Mouse (Mus musculus): Measurements from ENCODE around the gene Tbc1d5. TPM values are rescaled to one million over a fixed set of nuclear protein-coding genes. Genes with fewer than 3 reads are reported as not detected.

Tbc1d5 gene
- polyA plus RNA-seq, 1 experiment = 6.7 TPM

GRCm38 (mm10) chr17:50853220-50853619 is 325.9 kb downstream of the Tbc1d5 start:
- TF ChIP-seq MAX (IDR thresholded peaks at IDR 0.05) (no peak), FOSL1 (IDR thresholded peaks at IDR 0.05; ENCODE audit: insufficient read depth, low read length, poor library complexity, severe bottlenecking) (no peak), CEBPB (IDR thresholded peaks at IDR 0.05; ENCODE audit: low read depth) (no peak), MYOD1 (IDR thresholded peaks at IDR 0.05; ENCODE audit: control insufficient read depth, insufficient read length, low read depth) (no peak), USF1 (IDR thresholded peaks at IDR 0.05; ENCODE audit: low read depth) (no peak), MYOG (IDR thresholded peaks at IDR 0.05; ENCODE audit: control insufficient read depth, extremely low read depth, insufficient read length) (no peak), CTCF (IDR thresholded peaks at IDR 0.05; ENCODE audit: control insufficient read depth, insufficient read depth, insufficient read length) (no peak)

DNA sequence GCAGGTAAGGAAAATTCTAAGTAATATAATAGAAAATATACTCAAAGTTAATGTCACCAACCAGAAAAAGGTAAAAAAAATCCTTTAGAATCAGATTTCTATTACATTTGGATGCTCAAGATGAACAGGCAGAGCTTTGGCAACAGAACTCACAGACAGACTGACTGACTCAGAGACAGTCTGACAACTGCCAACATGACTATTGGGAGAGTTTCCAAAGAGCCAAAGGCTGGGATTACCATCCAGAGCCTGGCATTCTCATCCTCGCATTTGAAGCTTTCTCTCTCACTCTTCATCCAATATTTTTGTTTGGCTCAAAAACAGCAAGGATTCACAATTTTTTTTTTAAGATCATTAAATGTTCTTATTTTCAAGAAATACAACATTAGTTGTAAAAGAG is 327.8 kb downstream of the Tbc1d5 start:
- H3K4me3 ChIP-seq (ENCODE audit: insufficient read depth, poor library complexity, severe bottlenecking) = no peak overlapping the region
- no peaks in the 10 kb centered on the region for H3K79me3 ChIP-seq (ENCODE audit: low read depth)
- no peaks in the 10 kb centered on the region for H3K36me3 ChIP-seq (ENCODE audit: control insufficient read depth, insufficient read depth)
- no peak for TF ChIP-seq CTCF (IDR thresholded peaks at IDR 0.05; ENCODE audit: control insufficient read depth, insufficient read depth, insufficient read length)
- TF ChIP-seq USF1 (IDR thresholded peaks at IDR 0.05; ENCODE audit: low read depth) = no peak
- no peak for TF ChIP-seq MAX (IDR thresholded peaks at IDR 0.05)
- no peak for TF ChIP-seq FOSL1 (IDR thresholded peaks at IDR 0.05; ENCODE audit: insufficient read depth, low read length, poor library complexity, severe bottlenecking)
- TF ChIP-seq MYOG (IDR thresholded peaks at IDR 0.05; ENCODE audit: control insufficient read depth, extremely low read depth, insufficient read length) = no peak
- TF ChIP-seq CEBPB (IDR thresholded peaks at IDR 0.05; ENCODE audit: low read depth) = no peak
- TF ChIP-seq MYOD1 (IDR thresholded peaks at IDR 0.05; ENCODE audit: control insufficient read depth, insufficient read length, low read depth) = no peak
- no peaks in the 10 kb centered on the region for H3K79me2 ChIP-seq (ENCODE audit: control insufficient read depth, insufficient read depth)
- H3K27me3 ChIP-seq (ENCODE audit: control insufficient read depth, insufficient read depth, insufficient read length) = no peaks in the 10 kb centered on the region
- H3ac ChIP-seq (ENCODE audit: control insufficient read depth, insufficient read length, low read depth) = no peak overlapping the region

More at GRCm38 (mm10) chr17:50853220-50853619, 325.9 kb downstream of the Tbc1d5 start:
- Histone ChIP-seq H3K79me2 (ENCODE audit: control insufficient read depth, insufficient read depth) (no peaks in the 10 kb centered on the region), H3K27me3 (ENCODE audit: control insufficient read depth, insufficient read depth, insufficient read length) (no peaks in the 10 kb centered on the region), H3K36me3 (ENCODE audit: control insufficient read depth, insufficient read depth) (no peaks in the 10 kb centered on the region), H3K79me3 (ENCODE audit: low read depth) (no peaks in the 10 kb centered on the region), H3K4me3 (ENCODE audit: insufficient read depth, poor library complexity, severe bottlenecking) (no peak overlapping the region), H3ac (ENCODE audit: control insufficient read depth, insufficient read length, low read depth) (no peak overlapping the region)

DNA sequence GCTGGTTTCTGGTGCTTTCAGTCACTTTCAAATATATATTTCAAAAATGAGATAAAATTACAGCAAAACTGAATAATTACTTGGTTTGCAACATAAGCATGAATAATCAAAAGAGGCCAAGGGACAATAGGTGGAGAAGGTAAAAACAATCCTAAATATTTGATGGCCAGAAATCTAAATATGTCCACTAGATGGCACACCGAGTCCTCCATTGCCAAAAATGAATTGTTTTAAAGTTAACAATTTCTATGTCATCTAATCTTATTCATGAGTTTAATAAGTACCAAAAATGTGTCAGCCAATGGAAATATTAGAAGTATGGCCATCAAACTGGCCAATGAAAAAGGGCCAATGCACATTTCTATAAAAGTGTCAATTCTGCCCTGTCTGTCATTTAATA is 365.1 kb downstream of the Tbc1d5 start:
- Histone ChIP-seq H3K4me3 (ENCODE audit: insufficient read depth, poor library complexity, severe bottlenecking) (no peak overlapping the region), H3K79me2 (ENCODE audit: control insufficient read depth, insufficient read depth) (no peaks in the 10 kb centered on the region), H3ac (ENCODE audit: control insufficient read depth, insufficient read length, low read depth) (no peak overlapping the region), H3K36me3 (ENCODE audit: control insufficient read depth, insufficient read depth) (no peaks in the 10 kb centered on the region), H3K27me3 (ENCODE audit: control insufficient read depth, insufficient read depth, insufficient read length) (no peaks in the 10 kb centered on the region), H3K79me3 (ENCODE audit: low read depth) (no peaks in the 10 kb centered on the region)
- TF ChIP-seq FOSL1 (IDR thresholded peaks at IDR 0.05; ENCODE audit: insufficient read depth, low read length, poor library complexity, severe bottlenecking) (no peak), MYOG (IDR thresholded peaks at IDR 0.05; ENCODE audit: control insufficient read depth, extremely low read depth, insufficient read length) (no peak), CEBPB (IDR thresholded peaks at IDR 0.05; ENCODE audit: low read depth) (no peak), MAX (IDR thresholded peaks at IDR 0.05) (no peak)

DNA sequence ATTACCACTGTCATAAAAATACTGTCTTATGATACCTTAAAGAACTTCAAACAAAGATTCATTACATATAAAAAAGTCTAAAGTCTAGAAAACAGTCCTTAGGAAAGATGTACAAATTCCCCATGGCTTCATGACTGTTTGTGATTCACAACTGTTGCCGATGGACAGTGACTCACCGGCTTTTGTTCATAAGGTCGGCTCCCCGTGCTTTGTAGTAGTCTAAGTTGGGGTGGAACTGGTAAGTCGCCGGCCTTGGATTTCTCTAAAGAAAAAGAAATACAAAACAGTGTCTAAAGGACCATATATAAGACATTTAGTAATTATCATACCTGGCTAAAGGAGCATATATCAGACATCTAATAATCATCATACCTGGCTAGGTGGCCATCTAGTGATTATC is 365.6 kb downstream of the Tbc1d5 start:
- TF ChIP-seq CTCF (IDR thresholded peaks at IDR 0.05; ENCODE audit: control insufficient read depth, insufficient read depth, insufficient read length) (no peak), USF1 (IDR thresholded peaks at IDR 0.05; ENCODE audit: low read depth) (no peak), CEBPB (IDR thresholded peaks at IDR 0.05; ENCODE audit: low read depth) (no peak), FOSL1 (IDR thresholded peaks at IDR 0.05; ENCODE audit: insufficient read depth, low read length, poor library complexity, severe bottlenecking) (no peak), MYOG (IDR thresholded peaks at IDR 0.05; ENCODE audit: control insufficient read depth, extremely low read depth, insufficient read length) (no peak), MYOD1 (IDR thresholded peaks at IDR 0.05; ENCODE audit: control insufficient read depth, insufficient read length, low read depth) (no peak)
- no peaks in the 10 kb centered on the region for H3K27me3 ChIP-seq (ENCODE audit: control insufficient read depth, insufficient read depth, insufficient read length)
- no peak overlapping the region for H3K4me3 ChIP-seq (ENCODE audit: insufficient read depth, poor library complexity, severe bottlenecking)
- H3K79me2 ChIP-seq (ENCODE audit: control insufficient read depth, insufficient read depth) = no peaks in the 10 kb centered on the region
- H3K36me3 ChIP-seq (ENCODE audit: control insufficient read depth, insufficient read depth) = no peaks in the 10 kb centered on the region
- H3K79me3 ChIP-seq (ENCODE audit: low read depth) = no peaks in the 10 kb centered on the region
- no peak overlapping the region for H3ac ChIP-seq (ENCODE audit: control insufficient read depth, insufficient read length, low read depth)

DNA sequence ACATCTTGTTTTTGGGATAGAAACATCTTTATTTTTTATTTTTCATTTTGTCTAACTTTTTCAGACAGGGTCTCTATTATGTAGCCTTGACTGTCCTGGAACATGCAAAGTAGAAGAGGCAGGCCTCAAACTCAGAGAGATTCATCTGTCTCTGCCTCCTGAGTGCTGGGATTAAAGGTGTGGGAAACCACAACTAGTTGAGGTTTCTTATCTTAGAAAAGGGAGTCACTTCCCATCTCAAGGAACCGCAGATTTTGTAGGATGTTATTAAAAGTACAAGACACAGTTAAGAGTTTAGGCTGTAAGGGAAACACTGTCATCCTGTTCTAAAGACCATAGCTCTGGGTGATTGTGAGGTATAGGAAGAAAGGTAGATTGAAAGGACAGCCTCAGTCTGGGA is 373.5 kb downstream of the Tbc1d5 start:
- no peak for TF ChIP-seq CTCF (IDR thresholded peaks at IDR 0.05; ENCODE audit: control insufficient read depth, insufficient read depth, insufficient read length)
- TF ChIP-seq CEBPB (IDR thresholded peaks at IDR 0.05; ENCODE audit: low read depth) = no peak
- no peak for TF ChIP-seq MAX (IDR thresholded peaks at IDR 0.05)
- no peak for TF ChIP-seq USF1 (IDR thresholded peaks at IDR 0.05; ENCODE audit: low read depth)
- no peak for TF ChIP-seq MYOD1 (IDR thresholded peaks at IDR 0.05; ENCODE audit: control insufficient read depth, insufficient read length, low read depth)
- no peak for TF ChIP-seq MYOG (IDR thresholded peaks at IDR 0.05; ENCODE audit: control insufficient read depth, extremely low read depth, insufficient read length)
- TF ChIP-seq FOSL1 (IDR thresholded peaks at IDR 0.05; ENCODE audit: insufficient read depth, low read length, poor library complexity, severe bottlenecking) = no peak
- no peaks in the 10 kb centered on the region for H3K27me3 ChIP-seq (ENCODE audit: control insufficient read depth, insufficient read depth, insufficient read length)

GRCm38 (mm10) chr17:50803234-50803633 is 375.9 kb downstream of the Tbc1d5 start:
- H3K27me3 ChIP-seq (ENCODE audit: control insufficient read depth, insufficient read depth, insufficient read length) = no peaks in the 10 kb centered on the region
- no peak overlapping the region for H3K4me3 ChIP-seq (ENCODE audit: insufficient read depth, poor library complexity, severe bottlenecking)
- H3ac ChIP-seq (ENCODE audit: control insufficient read depth, insufficient read length, low read depth) = no peak overlapping the region
- no peaks in the 10 kb centered on the region for H3K36me3 ChIP-seq (ENCODE audit: control insufficient read depth, insufficient read depth)
- H3K79me3 ChIP-seq (ENCODE audit: low read depth) = no peaks in the 10 kb centered on the region
- H3K79me2 ChIP-seq (ENCODE audit: control insufficient read depth, insufficient read depth) = no peaks in the 10 kb centered on the region
- no peak for TF ChIP-seq FOSL1 (IDR thresholded peaks at IDR 0.05; ENCODE audit: insufficient read depth, low read length, poor library complexity, severe bottlenecking)
- TF ChIP-seq USF1 (IDR thresholded peaks at IDR 0.05; ENCODE audit: low read depth) = no peak
- TF ChIP-seq MYOD1 (IDR thresholded peaks at IDR 0.05; ENCODE audit: control insufficient read depth, insufficient read length, low read depth) = no peak
- no peak for TF ChIP-seq MYOG (IDR thresholded peaks at IDR 0.05; ENCODE audit: control insufficient read depth, extremely low read depth, insufficient read length)
- TF ChIP-seq CTCF (IDR thresholded peaks at IDR 0.05; ENCODE audit: control insufficient read depth, insufficient read depth, insufficient read length) = no peak
- no peak for TF ChIP-seq MAX (IDR thresholded peaks at IDR 0.05)
- TF ChIP-seq CEBPB (IDR thresholded peaks at IDR 0.05; ENCODE audit: low read depth) = no peak

More for the DNA sequence above, 373.5 kb downstream of the Tbc1d5 start:
- no peaks in the 10 kb centered on the region for H3K79me2 ChIP-seq (ENCODE audit: control insufficient read depth, insufficient read depth)
- H3K36me3 ChIP-seq (ENCODE audit: control insufficient read depth, insufficient read depth) = no peaks in the 10 kb centered on the region
- no peak overlapping the region for H3ac ChIP-seq (ENCODE audit: control insufficient read depth, insufficient read length, low read depth)
- no peaks in the 10 kb centered on the region for H3K79me3 ChIP-seq (ENCODE audit: low read depth)
- no peak overlapping the region for H3K4me3 ChIP-seq (ENCODE audit: insufficient read depth, poor library complexity, severe bottlenecking)
